Mouse (Mus musculus) right cerebral cortex, postnatal 36 days (tissue): Measurements from ENCODE around the gene Fastkd3.
A peak's percentile ranks its signal among the peaks of the same experiment; 100 is the strongest.
"Not testable (repeated sequence)": the region's sequence is repeated elsewhere in the genome, so short reads cannot be mapped to it uniquely, and the experiment has no call there.

ENCODE experiments used
- DNase-seq, 2 experiments: peaks; one replicate each; pipeline ENCODE4 v3.0.0; 2022; ENCODE audit warnings: low spot score in 2 of 2, mixed read lengths in 1 of 2

Fastkd3 gene

DNA sequence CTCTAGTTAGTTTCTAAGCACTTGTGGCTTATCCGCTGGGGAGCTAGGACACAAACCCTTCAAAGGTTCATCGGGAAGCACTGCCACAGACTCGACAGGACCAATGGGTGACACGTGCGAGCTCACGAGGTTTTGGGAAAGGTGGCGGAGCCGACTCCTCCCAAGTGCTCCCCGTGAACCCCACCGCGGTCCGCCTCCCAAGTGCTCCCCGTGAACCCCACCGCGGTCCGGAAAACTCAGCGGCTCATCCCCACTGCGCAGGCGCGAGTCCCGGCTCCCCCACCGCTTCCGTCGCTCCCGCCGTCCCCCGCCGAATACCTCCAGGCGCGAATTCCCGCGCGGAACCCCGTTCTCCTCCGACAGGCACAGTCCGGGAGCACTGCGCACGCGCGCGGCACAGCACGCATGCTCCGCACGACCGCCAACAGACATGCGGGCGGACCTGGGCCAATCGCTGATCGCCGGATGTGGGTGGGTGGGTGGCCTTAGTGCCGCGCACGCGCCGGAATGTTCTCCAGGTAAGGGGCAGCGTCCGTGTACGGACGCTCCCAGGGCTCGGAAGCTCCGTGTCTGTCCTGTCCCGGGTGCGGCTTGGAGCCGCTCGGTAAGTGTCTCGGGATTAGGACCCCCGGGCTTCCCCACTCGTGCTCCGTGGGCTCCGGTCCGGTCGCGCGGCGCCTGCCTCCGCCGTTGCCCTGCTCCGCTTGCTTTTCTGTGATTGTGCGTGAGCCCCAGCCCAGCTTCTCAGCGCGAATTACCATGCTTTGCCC, at the start of gene Fastkd3, which contains the start of gene Mtrr:
Fastkd3 (plus strand) TSS at position 488 of the 770 bp plus-strand sequence.
Mtrr (minus strand) TSS at position 403 of the 770 bp plus-strand sequence.
- peak; percentile 97 for DNase-seq

DNA sequence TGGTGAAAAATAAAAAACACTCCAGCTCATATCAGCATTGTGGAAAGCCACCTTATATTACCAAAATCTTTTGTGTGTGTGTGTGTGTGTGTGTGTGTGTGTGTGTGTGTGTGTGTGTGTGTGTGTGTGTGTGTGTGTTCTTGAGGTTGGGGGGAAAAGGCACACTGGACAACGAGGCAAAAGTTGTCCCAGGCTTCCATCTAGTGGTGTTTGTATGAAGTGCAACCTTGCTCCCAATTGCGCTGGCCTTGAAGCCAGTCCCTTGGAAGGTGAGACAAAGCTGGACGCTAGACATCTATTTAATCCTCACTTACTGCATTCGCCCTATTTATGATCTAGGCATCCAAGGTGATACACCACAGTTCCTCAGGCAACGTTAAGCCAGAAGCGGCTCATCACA, 28.6 kb upstream of the Fastkd3 start:
- not testable (repeated sequence) for DNase-seq

DNA sequence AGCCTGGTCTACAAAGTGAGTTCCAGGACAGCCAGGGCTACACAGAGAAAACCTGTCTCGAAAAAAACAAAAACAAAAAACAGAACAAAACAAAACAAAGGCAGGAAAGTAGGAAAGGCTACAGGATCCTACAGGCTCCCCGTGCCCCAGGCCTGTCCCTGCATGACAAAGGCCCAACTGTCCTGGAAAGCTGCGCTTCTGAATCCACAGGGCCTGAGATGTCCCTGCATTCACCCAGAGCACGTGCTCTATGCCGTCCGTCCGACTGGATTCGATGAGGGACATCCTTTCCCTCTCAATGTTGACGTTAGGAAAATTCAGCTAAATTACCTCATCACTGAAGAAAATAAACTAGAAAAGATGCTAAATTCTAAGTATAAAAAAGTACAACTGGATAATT, 13.9 kb upstream of the Fastkd3 start:
- no peak for DNase-seq

DNA sequence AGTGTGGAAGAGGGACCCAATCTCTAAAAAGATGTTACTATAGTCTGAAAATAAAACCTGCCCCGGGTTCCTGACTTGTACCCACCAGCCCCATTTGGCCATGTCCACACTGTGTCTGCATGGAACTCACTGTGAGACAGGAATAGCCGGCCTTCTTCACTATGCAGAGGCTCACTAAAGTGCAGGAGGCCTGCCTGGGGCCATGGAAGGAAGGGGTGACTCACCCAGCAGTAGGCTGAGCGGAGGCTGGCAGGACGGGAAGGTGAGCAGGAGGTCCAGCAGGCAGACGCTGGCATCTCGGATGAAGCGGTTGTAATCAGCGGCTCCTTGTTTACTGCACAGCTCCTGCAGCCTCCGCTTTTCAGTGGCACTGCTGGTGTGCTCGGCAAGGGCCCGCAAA, 13.5 kb upstream of the Fastkd3 start:
- DNase-seq = no peak

DNA sequence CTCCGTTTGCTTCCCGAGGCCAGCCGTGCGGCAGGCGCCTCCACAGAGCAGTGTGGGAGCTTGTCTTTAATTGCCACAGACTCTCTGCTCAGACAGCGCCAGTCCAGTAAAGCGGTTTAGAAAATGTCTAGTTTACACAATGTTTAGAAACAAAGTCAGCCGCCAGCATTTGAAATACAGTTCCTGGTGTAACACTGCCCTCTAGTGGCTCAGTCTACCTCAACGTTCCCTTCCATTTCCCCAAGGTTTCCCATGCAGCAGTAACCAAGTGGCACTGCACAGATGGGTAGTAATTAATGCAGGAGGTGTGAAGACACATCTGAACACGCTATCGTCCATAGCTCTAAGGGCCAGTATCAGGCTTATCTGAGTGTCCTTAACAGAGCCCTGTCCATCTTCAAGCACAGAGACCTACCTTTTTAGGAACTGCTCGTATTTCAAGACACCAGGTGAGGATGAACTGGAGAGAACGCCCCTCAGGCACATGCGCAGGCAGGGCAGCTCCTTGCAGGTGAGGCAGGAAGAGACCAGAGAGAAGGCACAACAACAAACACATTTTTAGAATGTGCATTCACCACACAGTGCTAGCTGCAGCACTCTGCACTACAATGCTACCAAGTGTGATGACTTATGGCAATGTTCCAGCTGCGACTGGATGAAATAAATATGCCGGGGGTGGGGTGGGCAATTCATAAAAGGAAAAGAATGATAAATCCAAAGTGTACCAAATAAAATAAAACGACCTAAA, 12.3 kb upstream of the Fastkd3 start:
- peak; percentile 62 to 67 for DNase-seq

DNA sequence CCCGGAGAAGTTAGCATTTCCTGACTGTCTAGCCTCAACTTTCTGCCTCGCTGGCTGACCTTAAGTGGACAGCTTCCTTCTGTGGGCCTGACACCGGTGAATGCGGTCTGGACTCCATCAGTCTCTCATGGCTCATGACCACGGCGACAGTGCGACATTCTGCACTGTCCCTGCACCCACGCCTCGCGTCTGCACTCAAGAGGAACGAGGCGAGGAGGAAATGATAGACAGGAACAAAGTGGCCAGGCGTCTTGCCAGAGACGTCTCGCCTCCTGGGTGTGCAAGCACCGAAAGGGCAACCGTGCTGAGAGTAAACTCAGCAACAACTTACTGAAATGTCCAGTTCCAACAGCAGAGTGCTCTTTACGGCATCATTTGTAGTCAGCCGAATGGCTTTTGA, 9.8 kb upstream of the Fastkd3 start:
- DNase-seq = no peak

DNA sequence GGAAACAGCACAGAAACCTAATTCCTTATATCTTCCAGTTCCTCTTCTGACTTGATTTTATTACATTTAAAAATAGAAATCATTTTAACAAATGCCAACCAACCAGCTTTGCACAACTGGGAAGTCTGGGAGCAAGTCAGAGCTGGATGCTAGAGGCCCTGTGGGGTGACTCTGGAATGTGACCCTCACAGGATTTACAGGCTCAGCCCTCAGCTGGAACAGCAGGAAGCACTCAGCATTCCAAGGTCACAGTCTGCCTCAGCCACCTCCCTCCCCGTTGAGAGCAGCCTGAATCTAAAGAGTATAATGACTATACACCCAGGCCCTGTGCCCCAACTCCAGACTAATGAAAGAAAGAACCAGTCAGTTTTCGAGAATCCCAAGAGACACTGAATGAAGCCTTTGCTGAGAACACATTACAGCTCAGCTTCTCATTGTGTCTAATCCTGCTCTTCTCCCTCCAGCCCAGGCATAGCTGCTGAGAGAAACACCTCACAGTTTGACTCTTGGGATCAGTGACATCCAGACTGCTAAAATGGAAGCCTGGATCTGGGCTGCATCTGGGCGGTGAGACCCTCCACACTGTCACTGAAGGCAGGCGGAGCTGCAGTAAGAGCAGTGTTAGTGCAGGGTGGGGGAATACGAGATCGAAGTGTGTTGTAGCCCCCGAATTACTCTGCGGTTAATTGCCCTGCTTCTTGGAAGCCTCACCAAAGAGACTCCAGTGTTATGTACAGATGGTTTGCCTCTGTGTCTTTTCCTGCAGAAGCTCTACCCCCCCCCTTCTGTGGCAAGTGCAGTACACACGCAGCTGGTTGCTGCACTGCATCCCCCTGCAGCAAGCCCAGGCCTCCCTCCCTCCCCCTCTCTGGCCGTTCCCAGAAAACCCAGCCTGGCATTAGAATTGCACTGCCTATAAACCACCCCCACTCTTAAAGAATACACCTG, 8.8 kb upstream of the Fastkd3 start:
- no peak for DNase-seq

DNA sequence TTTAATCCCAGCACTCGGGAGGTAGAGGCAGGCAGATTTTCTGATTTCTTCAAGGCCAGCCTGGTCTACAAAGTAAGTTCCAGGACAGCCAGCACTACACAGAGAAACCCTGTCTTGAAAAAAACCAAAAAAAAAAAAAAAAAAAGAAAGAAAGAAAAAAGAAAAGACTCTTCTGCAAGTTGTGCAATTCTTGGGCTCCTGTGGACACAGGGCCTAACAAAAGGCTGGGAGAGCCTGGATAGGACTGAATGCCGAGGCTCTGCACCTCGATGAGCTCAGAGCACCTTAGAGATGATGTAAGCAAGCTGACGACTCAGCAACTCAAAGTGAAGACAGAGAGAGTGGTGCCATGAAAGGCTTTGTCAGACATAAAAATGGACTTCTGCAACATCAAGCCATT, 7.6 kb upstream of the Fastkd3 start:
- no peak for DNase-seq

DNA sequence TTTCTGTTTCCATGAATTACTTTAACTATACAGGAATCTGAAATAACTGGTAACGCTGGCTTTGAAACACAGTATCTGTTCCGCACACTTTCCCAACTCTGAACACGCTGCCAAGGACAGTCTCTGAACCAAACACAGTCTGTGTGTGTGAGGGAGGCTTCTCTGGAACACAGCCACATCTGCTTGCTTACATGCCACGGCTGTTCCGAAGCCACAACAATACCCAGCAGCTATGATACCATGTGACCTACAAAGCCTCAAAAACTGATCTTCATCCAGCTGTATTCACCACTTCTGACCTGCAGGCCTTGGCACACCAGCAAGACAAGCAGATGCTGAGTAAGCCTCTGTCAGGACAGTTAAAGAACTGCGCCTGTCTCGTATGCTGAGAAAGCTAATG, 4.1 kb upstream of the Fastkd3 start:
- DNase-seq = no peak

DNA sequence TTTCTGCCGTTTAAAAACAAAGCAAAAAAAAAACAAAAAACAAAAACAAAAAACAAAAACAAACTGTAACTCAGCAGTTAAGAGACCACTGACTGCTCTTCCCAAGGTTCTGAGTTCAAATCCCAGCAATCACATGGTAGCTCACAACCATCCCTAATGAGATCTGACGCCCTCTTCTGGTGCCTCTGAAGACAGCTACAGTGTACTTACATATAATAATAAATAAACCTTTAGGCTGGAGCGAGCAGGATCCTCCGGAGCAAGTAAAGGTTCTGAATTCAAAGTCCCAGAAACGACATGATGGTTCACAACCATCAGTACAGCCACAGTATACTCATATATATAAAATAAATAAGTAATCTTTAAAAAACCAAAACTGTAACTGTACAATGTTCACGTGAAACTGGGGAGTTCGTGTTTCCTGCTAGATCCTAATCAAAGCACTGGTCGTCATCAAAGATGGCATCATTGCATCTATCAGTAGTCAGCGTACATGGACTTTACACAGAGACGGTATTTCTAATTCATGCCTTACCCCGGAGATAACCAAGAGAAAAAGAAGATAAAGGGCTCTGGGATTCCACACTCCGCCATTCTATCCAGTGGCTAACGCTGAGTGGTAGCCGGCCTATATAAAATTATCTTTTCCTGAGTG, 821 bp upstream of the Fastkd3 start:
- no peak for DNase-seq

DNA sequence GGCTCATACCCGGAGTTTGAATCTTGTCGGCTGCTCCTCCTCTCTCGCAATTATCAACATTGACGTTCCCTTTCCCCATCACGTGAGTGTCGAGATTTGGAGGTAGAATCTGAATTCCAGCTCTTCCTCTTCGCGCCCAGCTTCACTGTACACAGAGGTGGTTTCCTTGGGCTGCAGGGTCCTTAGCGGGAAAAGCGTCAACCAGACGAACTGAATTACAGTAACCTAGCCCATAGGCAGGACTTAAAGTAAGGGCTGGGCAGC, 415 bp downstream of the Fastkd3 start:
- no peak for DNase-seq

DNA sequence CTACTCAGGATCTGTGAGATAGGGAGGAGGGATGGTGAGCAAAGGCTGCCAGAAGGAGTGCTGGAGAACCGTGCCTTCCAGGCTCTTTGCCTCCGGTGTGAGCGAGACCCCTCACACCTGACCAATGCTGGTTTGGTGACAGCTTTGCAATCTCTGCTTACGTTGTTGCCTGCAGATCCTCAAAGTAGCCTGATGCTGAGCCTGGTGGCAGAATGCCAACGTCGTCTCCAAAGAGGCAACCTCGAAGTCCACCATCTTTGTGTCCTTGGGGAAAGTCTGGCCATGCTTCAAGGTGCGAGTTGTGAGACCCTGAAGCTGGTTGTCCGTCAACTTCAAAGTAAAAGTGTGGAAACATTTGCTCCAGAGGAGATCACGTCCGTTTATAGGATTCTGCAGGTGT, 1.9 kb downstream of the Fastkd3 start:
- no peak for DNase-seq

DNA sequence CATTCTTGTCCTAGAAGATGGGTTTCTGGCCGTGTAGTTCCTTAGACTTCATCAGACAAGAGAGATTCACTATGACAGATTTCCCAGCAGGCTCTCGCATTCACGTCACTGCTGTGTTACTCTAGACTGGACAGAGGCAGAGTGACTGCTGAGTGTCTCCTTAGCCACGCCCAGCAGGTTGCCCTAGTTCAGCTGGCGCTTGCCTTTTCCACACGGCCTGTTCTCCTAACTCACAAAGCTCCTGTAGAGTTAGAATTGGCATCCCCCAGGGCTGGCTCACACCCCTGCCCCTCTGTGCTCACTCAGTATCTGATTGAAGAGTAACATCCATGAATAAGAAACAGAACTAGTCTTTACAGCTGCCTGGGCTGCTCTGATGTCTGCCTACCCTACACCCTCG, 3.4 kb downstream of the Fastkd3 start:
- DNase-seq = no peak

DNA sequence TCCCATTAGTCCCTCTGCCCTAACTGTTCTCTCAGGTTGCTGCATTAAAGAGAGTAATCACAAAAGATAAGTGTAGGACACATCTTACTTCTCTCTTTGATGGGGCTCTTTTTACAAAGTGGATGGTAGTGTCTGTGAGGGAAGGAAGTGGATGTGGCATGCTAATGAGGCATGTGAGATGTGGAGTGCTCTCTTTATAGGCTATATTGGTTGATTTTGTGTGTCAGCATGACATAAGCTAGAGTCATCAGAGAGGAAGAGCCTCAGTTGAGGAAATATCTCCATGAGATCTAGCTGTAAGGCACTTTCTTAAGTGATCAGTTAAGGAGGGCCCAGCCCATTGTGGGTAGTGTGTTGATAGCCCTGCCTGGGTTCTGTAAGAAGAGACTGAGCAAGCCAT, 6.3 kb downstream of the Fastkd3 start:
- DNase-seq = no peak

DNA sequence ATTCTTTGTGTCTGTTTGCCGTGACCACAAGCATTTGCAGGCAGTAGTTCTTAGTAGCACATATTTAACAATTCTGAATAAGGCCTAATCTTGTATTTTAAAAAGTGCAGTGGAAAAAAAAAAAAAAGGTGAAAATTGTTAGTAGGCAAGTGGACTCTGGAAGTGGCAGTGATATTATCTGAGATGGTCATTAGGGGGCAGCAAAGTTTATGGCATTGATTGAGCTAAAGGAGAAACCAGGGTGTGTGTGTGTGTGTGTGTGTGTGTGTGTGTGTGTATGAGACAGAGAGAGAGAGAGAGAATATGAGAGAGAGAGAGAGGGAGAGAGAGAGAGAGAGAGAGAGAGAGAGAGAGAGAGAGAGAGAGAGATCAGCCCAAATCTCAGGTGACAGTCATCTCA, 11.8 kb downstream of the Fastkd3 start:
- DNase-seq = no peak

DNA sequence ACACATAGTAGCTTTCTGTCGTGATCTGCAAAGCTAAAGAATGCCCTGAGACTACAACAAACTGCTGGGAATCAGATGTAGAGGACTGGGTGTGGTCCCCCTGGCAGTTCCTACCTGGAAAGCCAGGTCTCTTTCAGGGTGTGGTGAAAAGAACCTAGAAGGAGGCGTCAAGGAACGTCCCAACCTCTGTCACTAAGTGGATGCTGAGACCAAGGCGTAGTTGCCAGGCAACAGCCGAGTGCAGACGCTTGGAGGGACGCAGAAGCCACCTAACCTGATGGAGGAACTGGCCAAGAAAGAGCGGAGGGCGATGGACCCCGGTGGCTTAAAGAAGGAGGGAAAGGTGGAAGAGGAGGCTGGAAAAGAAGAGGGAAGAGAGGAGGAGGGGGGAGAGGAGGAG, 15.2 kb downstream of the Fastkd3 start, which contains the start of gene 1700001L19Rik:
1700001L19Rik (plus strand) TSS at position 223 of the 400 bp plus-strand sequence.
- peak in 1 of 2 experiments; percentile 54 for DNase-seq

DNA sequence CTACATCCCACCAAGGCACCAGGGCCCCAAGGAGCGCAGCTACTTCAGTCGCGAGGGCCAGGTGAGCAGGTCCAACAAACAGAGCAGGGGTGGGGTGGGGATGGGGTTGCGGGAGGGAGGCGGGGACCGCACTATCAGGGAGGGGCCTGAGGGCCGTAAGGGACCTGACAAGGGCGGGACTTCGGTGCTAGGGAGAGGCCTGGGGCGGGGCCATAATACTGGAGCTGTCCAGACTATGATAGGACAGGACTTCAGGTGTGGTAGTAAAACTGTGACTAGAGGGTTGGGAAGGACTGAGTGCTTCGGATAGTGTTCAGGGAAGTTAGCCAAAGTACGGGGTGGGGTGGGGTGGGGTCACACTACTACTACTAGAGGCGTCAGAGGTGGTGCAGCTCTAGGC, 15.6 kb downstream of the Fastkd3 start:
- no peak for DNase-seq

DNA sequence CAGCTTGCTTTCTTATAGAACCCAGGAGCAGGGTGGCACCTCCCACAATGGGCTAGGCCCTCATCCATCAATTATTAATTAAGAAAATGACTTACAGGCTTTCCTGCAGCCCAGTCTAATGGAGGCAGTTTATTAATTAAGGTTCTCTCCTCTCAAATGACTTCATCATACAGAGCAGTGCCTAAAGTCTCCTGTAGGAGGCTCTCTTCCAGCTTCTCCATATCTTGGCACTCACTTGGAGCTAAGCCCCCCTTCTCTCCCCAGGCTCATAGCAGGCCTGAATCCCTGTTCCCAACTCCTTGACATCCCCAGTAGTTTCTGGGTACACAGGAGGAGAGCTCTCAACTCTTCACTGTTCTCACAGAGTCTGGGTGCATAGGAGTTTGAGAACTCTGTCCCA, 16.9 kb downstream of the Fastkd3 start:
- no peak for DNase-seq

DNA sequence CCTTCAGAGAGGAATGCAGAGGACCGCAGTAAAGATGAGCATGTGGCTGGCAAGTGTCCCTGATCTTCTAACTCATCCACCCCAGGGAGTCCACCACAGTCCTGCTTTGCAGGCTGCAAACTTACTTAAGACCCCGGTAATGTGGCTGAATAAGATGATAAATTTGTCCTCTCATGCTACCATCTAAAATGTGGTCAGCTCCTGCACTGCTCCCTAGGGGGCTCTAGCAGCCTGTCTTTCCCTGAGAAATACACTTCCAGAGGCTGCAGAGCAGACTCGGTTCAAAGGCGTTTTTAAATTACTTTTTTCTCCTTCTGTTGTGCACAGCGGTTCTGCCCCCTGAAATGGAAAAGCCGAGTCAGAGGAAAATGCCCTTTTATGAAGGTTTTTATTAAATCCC, 19.1 kb downstream of the Fastkd3 start:
- peak in 1 of 2 experiments; percentile 39 for DNase-seq

DNA sequence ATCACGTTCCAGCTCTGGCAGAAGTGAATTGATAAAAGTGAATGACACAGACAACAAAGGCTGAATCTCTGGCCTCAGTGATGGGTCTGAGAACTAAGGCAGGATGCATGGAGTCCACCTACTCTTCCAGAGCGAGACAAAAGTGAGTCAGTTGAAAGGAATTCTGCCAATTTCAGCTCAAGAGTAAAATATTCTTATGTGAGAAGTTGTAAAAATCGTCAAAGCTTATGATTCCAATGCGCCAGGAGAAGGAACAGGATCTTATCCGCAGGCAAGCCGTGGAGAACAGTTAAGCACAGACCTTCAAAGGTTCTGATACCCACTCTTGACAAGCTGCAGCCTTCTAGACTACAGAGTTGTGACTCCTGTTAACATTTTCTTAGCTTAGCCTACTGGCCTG, 21.1 kb downstream of the Fastkd3 start:
- no peak for DNase-seq

DNA sequence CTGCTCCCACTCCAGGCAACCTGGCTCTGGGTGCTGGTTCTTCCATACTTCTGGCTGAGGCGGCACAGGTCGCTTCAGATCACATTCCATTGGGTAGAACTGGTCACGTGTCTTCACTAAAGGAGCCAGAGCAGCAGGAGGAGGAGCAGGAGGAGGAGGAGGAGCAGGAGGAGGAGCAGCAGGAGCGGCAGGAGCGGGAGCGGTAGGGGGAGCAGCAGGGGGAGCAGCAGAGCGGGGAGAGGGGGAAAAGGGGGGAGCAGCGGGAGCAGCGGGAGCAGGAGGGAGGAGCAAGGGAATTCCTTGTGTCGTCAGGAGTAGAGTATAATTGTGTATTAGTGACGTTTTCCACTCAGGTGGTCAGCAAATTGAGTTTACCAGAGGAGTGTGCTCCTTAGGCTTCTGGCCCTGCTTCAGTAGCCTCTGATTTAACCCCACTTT, 23.7 kb downstream of the Fastkd3 start:
- no peak for DNase-seq
